Mouse (Mus musculus): ENCODE data around the gene Itpa. TPM values are rescaled to one million over a fixed set of nuclear protein-coding genes. Genes with fewer than 3 reads are reported as not detected.
"Not testable (repeated sequence)": the region's sequence is repeated elsewhere in the genome, so short reads cannot be mapped to it uniquely, and the experiment has no call there.

Gene Itpa
- 107 and 112 TPM in 2 replicates for polyA plus RNA-seq (2015; fragmentation: Nextera tagmentation; extraction: Ambion mirVana)

- DNase-seq (ENCODE audit: low spot score): peak; percentile 90
Observed at GRCm38 (mm10) chr2:130667559-130667958, at the start of gene Itpa. Gene Itpa, plus strand, starts transcription at chr2:130667610.

- DNase-seq (ENCODE audit: low spot score): no peak
Observed at GRCm38 (mm10) chr2:130618972-130619371, 48.4 kb upstream of the Itpa start.

GRCm38 (mm10) chr2:130628424-130628823, 39.0 kb upstream of the Itpa start:
- DNase-seq (ENCODE audit: low spot score): peak; percentile 10

- DNase-seq (ENCODE audit: low spot score): peak; percentile 4
Observed at GRCm38 (mm10) chr2:130629080-130629838, 38.2 kb upstream of the Itpa start.

GRCm38 (mm10) chr2:130629839-130630203, 37.6 kb upstream of the Itpa start, which contains the start of the genes Fastkd5 and Ubox5:
Gene Fastkd5, minus strand, starts transcription at chr2:130630027.
Gene Ubox5, minus strand, starts transcription at chr2:130630038.
- peak; percentile 86 for DNase-seq (ENCODE audit: low spot score)

- DNase-seq (ENCODE audit: low spot score): no peak
Observed at GRCm38 (mm10) chr2:130632416-130632815, 35.0 kb upstream of the Itpa start.

- no peak for DNase-seq (ENCODE audit: low spot score)
Observed at GRCm38 (mm10) chr2:130632887-130633675, 34.3 kb upstream of the Itpa start.

GRCm38 (mm10) chr2:130634006-130634738, 33.2 kb upstream of the Itpa start:
- no peak for DNase-seq (ENCODE audit: low spot score)

GRCm38 (mm10) chr2:130634739-130635411, 32.5 kb upstream of the Itpa start:
- DNase-seq (ENCODE audit: low spot score): peak; percentile 40

- peak; percentile 86 for DNase-seq (ENCODE audit: low spot score)
Observed at GRCm38 (mm10) chr2:130635847-130636246, 31.6 kb upstream of the Itpa start.

GRCm38 (mm10) chr2:130638101-130638611, 29.3 kb upstream of the Itpa start:
- DNase-seq (ENCODE audit: low spot score): no peak

- DNase-seq (ENCODE audit: low spot score): no peak
Observed at GRCm38 (mm10) chr2:130639276-130639675, 28.1 kb upstream of the Itpa start.

- no peak for DNase-seq (ENCODE audit: low spot score)
Observed at GRCm38 (mm10) chr2:130641351-130642025, 25.9 kb upstream of the Itpa start.

- DNase-seq (ENCODE audit: low spot score): peak; percentile 44
Observed at GRCm38 (mm10) chr2:130642197-130642660, 25.2 kb upstream of the Itpa start.

GRCm38 (mm10) chr2:130642684-130643369, 24.6 kb upstream of the Itpa start, which contains the start of gene Lzts3:
Gene Lzts3, minus strand, starts transcription at chr2:130642803.
- peak; percentile 87 for DNase-seq (ENCODE audit: low spot score)

GRCm38 (mm10) chr2:130645198-130645597, 22.2 kb upstream of the Itpa start:
- DNase-seq (ENCODE audit: low spot score): no peak

- DNase-seq (ENCODE audit: low spot score): not testable (repeated sequence)
Observed at GRCm38 (mm10) chr2:130649028-130649427, 18.4 kb upstream of the Itpa start.

- DNase-seq (ENCODE audit: low spot score): no peak
Observed at GRCm38 (mm10) chr2:130653303-130653702, 14.1 kb upstream of the Itpa start.

GRCm38 (mm10) chr2:130653760-130654159, 13.7 kb upstream of the Itpa start:
- DNase-seq (ENCODE audit: low spot score): no peak
